Mouse (Mus musculus): ENCODE measurements around the gene Oas1e. TPM values are rescaled to one million over a fixed set of nuclear protein-coding genes. Genes with fewer than 3 reads are reported as not detected.

Oas1e gene
- polyA plus RNA-seq, 1 experiment from 2014 or later: not detected

DNA sequence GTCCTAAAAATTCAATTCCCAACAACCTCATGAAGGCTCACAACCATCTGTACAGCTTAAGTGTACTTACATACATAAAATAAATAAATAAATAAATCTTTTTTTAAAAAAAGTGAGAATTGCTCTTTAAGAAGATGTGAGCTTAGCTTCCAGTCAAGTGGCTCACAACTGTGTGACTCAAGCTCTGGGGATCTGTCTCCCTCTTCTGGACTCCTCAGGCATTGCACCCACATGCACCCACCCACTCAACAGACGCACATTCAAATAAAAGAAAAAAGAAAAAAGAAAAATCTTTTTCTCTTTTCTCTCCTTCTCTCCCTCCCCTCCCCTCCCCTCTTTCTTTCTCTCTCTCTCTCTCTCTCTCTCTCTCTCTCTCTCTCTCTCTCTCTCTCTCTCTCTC lies 13.7 kb downstream of the Oas1e start:
- Histone ChIP-seq H3K9me3 (ENCODE audit: control insufficient read depth, low read length) (no peaks in the 10 kb centered on the region), H3K9ac (ENCODE audit: low read length) (no peak overlapping the region), H3K27me3 (ENCODE audit: control insufficient read depth, insufficient read depth, low read length) (no peaks in the 10 kb centered on the region), H3K4me1 (replicated peaks; ENCODE audit: control insufficient read depth, insufficient read depth) (no peaks in the 10 kb centered on the region), H3K4me2 (replicated peaks; ENCODE audit: low read depth) (no peak overlapping the region), H3K36me3 (ENCODE audit: control insufficient read depth, insufficient read depth, low read length) (no peaks in the 10 kb centered on the region), H3K27ac (replicated peaks) (no peak overlapping the region), H3K4me3 (ENCODE audit: low read depth, low read length) (no peak overlapping the region)
- DNase-seq (ENCODE audit: low spot score) (no peak), ATAC-seq (ENCODE audit: low FRiP score, low TSS enrichment) (no peak)
- TF ChIP-seq CTCF (IDR thresholded peaks at IDR 0.05; ENCODE audit: low read depth): peak; percentile 33
- TF ChIP-seq EP300 (optimal IDR thresholded peaks at IDR 0.05): no peak
- WGBS: 100% methylated on average over 1 of the region's 1 CpGs

DNA sequence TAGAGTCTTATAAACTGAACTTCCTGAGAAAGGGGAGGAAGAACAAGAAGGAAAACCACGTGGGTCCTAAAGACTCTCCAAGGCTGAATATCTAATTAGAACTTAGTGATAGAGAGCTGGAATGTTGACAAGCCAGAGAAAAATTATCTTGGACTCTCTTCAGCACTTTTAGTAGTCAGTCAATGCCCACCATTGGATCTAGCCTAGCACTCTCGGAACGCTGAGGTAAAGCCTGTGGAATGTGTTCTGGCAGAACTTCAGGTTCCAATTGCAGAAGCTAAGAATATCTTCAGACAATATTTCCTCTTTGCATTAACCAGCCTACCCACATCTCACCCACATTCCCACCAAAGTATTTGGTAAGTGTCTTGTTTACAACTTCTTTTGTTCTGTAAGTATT lies 15.4 kb downstream of the Oas1e start:
- Histone ChIP-seq H3K27me3 (ENCODE audit: control insufficient read depth, insufficient read depth, low read length) (no peaks in the 10 kb centered on the region), H3K4me2 (replicated peaks; ENCODE audit: low read depth) (no peak overlapping the region), H3K9me3 (ENCODE audit: control insufficient read depth, low read length) (no peaks in the 10 kb centered on the region), H3K36me3 (ENCODE audit: control insufficient read depth, insufficient read depth, low read length) (no peaks in the 10 kb centered on the region), H3K4me1 (replicated peaks; ENCODE audit: control insufficient read depth, insufficient read depth) (no peaks in the 10 kb centered on the region), H3K9ac (ENCODE audit: low read length) (no peak overlapping the region), H3K27ac (replicated peaks) (no peak overlapping the region), H3K4me3 (ENCODE audit: low read depth, low read length) (no peak overlapping the region)
- ATAC-seq (ENCODE audit: low FRiP score, low TSS enrichment) (no peak), DNase-seq (ENCODE audit: low spot score) (no peak)
- TF ChIP-seq EP300 (optimal IDR thresholded peaks at IDR 0.05): no peak
- no peak for TF ChIP-seq CTCF (IDR thresholded peaks at IDR 0.05; ENCODE audit: low read depth)
- 32% methylated on average over 3 of the region's 3 CpGs for WGBS

DNA sequence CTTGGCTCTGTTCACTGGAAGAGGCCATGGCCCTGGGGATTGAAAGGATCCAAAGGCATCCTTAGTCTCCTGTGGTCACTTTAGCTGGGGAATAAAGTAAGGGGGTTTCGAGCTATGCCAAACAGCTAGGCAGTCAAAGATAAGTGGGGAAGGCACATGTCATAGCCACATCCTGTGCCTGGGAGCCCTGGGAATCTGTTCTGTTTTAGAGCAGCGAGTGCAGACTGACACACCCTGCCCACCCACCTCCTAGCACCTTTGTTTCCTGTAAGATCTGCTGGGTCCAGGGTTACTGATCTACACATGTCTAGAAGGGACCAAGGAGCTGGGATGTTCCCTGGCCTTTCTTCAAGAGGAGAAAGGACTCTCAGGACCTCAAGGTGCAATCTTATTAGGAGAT lies 16.4 kb downstream of the Oas1e start:
- H3K9ac ChIP-seq (ENCODE audit: low read length): no peak overlapping the region
- no peaks in the 10 kb centered on the region for H3K27me3 ChIP-seq (ENCODE audit: control insufficient read depth, insufficient read depth, low read length)
- WGBS: 61% methylated on average over 2 of the region's 2 CpGs
- no peaks in the 10 kb centered on the region for H3K4me1 ChIP-seq (replicated peaks; ENCODE audit: control insufficient read depth, insufficient read depth)
- no peak overlapping the region for H3K27ac ChIP-seq (replicated peaks)
- no peak for DNase-seq (ENCODE audit: low spot score)
- no peak overlapping the region for H3K4me3 ChIP-seq (ENCODE audit: low read depth, low read length)
- no peaks in the 10 kb centered on the region for H3K36me3 ChIP-seq (ENCODE audit: control insufficient read depth, insufficient read depth, low read length)
- H3K9me3 ChIP-seq (ENCODE audit: control insufficient read depth, low read length): no peaks in the 10 kb centered on the region
- TF ChIP-seq CTCF (IDR thresholded peaks at IDR 0.05; ENCODE audit: low read depth) (no peak), EP300 (optimal IDR thresholded peaks at IDR 0.05) (no peak)
- ATAC-seq (ENCODE audit: low FRiP score, low TSS enrichment): no peak
- no peak overlapping the region for H3K4me2 ChIP-seq (replicated peaks; ENCODE audit: low read depth)

DNA sequence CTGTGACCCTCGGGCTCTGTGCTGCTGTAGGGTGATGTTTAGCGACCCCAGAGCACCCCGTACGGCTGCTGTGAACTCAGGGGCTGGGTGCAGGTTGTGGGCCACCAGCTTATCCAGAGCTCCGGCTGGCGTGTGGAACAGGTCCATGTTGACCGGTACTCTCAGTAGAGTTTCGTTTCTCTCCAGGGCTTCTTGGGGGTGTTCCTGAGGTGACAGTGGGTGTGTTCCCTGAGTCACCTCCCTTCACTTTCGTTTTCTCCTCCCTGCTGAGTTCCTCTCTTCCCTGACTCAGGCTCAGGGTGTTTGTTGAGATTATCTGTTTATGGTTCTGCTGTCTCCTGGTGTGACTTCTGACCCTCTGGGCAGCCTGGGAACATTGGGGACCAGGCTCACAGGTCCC lies 17.9 kb downstream of the Oas1e start, which contains the start of gene Oas3:
Gene Oas3 (minus strand): TSS at position 184 of the 400 bp plus-strand sequence.
- ATAC-seq (ENCODE audit: low FRiP score, low TSS enrichment): peak; percentile 45
- no peaks in the 10 kb centered on the region for H3K27me3 ChIP-seq (ENCODE audit: control insufficient read depth, insufficient read depth, low read length)
- H3K36me3 ChIP-seq (ENCODE audit: control insufficient read depth, insufficient read depth, low read length): no peaks in the 10 kb centered on the region
- H3K9me3 ChIP-seq (ENCODE audit: control insufficient read depth, low read length): no peaks in the 10 kb centered on the region
- WGBS: 63% methylated on average over 9 of the region's 9 CpGs
- TF ChIP-seq EP300 (optimal IDR thresholded peaks at IDR 0.05) (no peak), CTCF (IDR thresholded peaks at IDR 0.05; ENCODE audit: low read depth) (no peak)
- H3K27ac ChIP-seq (replicated peaks): no peak within 1 kb of the TSS
- no peak within 1 kb of the TSS for H3K4me3 ChIP-seq (ENCODE audit: low read depth, low read length)
- no peak within 1 kb of the TSS for H3K9ac ChIP-seq (ENCODE audit: low read length)
- H3K4me1 ChIP-seq (replicated peaks; ENCODE audit: control insufficient read depth, insufficient read depth): no peaks in the 10 kb centered on the region
- no peak within 1 kb of the TSS for H3K4me2 ChIP-seq (replicated peaks; ENCODE audit: low read depth)
- no peak for DNase-seq (ENCODE audit: low spot score)

DNA sequence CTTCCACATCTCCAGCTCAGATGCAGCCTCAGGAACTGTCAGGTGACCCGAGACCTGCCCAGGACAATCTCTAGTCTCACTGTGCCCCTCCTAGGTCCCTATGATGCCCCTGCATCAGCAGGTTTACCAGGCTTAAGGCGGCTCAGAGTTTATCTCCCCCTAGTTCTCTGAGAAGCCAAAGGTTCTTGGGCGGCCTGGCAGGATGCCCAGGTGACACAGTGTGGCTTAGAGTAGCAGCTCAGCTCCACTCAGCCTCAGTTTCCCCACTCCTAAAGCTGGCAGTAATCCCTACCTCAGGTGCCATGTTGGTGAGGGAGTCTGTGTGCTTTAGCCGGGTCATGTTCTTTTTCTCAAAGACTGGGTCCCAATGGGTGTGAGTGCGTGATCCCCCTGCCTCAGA lies 18.5 kb downstream of the Oas1e start:
- Histone ChIP-seq H3K27me3 (ENCODE audit: control insufficient read depth, insufficient read depth, low read length) (no peaks in the 10 kb centered on the region), H3K4me3 (ENCODE audit: low read depth, low read length) (no peak overlapping the region), H3K36me3 (ENCODE audit: control insufficient read depth, insufficient read depth, low read length) (no peaks in the 10 kb centered on the region), H3K27ac (replicated peaks) (no peak overlapping the region), H3K9me3 (ENCODE audit: control insufficient read depth, low read length) (no peaks in the 10 kb centered on the region), H3K9ac (ENCODE audit: low read length) (no peak overlapping the region), H3K4me1 (replicated peaks; ENCODE audit: control insufficient read depth, insufficient read depth) (no peaks in the 10 kb centered on the region), H3K4me2 (replicated peaks; ENCODE audit: low read depth) (no peak overlapping the region)
- TF ChIP-seq EP300 (optimal IDR thresholded peaks at IDR 0.05): no peak
- no peak for TF ChIP-seq CTCF (IDR thresholded peaks at IDR 0.05; ENCODE audit: low read depth)
- ATAC-seq (ENCODE audit: low FRiP score, low TSS enrichment) (no peak), DNase-seq (ENCODE audit: low spot score) (no peak)
- 63% methylated on average over 5 of the region's 5 CpGs for WGBS

DNA sequence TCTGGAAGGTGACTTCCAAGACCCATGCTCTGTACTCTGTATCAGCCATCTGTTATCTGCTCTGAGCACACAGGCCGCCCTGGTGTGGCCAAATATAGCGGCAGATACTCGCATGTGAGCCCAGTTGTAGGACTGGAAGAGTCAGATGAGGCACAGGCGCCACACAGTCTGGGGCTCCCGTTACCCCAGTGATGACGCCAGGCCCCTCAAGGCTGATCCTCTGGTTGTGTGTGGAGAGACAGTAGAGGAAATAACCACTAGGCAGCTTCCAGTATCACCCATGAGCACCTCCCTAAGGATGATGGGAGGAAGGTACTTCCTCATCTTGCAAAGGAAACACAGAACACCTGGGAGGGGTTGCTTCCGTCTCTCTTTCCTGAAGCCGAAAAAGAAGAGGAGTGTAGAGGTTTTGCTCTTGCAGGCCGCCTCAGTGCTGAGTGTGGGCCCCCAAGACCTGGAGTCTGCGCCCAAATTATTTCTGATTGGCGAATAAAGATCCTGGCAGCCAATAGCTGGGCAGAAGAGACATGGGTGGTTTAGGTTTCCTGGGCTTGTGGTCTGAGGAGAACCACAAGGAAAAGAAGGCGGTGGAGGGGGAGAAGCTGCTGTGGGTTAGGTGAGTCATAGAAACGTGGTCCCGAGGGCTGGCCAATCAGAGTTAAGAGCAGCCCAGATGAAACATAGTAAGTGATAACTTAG lies 19.9 kb downstream of the Oas1e start:
- Histone ChIP-seq H3K36me3 (ENCODE audit: control insufficient read depth, insufficient read depth, low read length) (no peaks in the 10 kb centered on the region), H3K4me2 (replicated peaks; ENCODE audit: low read depth) (no peak overlapping the region), H3K4me3 (ENCODE audit: low read depth, low read length) (no peak overlapping the region), H3K9ac (ENCODE audit: low read length) (no peak overlapping the region), H3K4me1 (replicated peaks; ENCODE audit: control insufficient read depth, insufficient read depth) (no peaks in the 10 kb centered on the region), H3K27ac (replicated peaks) (no peak overlapping the region), H3K27me3 (ENCODE audit: control insufficient read depth, insufficient read depth, low read length) (no peaks in the 10 kb centered on the region), H3K9me3 (ENCODE audit: control insufficient read depth, low read length) (no peaks in the 10 kb centered on the region)
- DNase-seq (ENCODE audit: low spot score) (no peak), ATAC-seq (ENCODE audit: low FRiP score, low TSS enrichment) (no peak)
- TF ChIP-seq CTCF (IDR thresholded peaks at IDR 0.05; ENCODE audit: low read depth) (no peak), EP300 (optimal IDR thresholded peaks at IDR 0.05) (no peak)
- WGBS: 67% methylated on average over 14 of the region's 14 CpGs

All from stomach, postnatal 0 days (tissue).